Mouse (Mus musculus) hindlimb bud, embryonic 11.5 days (tissue): Measurements from ENCODE around the gene Galnt17.

ENCODE experiments used
- DNase-seq: peaks from one replicate; pipeline ENCODE4 v3.0.0-alpha.2; 2012; ENCODE audit warnings: low read depth, low spot score; ENCODE audit errors: extremely low spot score

Galnt17 gene

DNA sequence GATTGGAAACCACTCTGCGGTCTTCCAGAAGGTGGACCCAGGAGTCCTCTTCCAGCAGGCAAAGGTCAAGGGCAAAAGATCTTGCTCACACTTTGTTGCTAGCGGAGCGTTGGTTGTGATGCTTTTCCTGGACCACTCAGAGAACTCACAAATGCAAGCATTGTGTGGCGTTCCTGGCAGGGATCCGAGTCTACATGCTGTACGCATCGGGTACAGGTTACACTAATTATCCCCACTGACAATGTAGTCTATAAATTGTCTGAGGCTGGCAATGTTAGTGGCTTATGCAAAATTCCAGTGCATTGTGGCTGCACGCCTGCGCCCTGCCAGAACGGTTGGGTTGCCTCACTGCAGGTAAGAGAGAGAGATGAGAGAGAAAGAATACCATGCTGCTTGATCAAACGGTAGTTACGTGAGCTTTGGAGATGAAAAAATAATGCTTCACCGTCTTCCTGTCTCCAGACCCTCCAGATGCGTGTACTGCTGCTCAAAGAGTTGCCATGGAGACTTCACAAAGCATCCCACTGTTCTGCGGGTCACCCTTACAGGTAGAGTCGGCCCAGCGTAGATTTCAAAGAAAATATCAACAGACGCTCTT is 285.8 kb downstream of the Galnt17 start:
- no peak for DNase-seq

DNA sequence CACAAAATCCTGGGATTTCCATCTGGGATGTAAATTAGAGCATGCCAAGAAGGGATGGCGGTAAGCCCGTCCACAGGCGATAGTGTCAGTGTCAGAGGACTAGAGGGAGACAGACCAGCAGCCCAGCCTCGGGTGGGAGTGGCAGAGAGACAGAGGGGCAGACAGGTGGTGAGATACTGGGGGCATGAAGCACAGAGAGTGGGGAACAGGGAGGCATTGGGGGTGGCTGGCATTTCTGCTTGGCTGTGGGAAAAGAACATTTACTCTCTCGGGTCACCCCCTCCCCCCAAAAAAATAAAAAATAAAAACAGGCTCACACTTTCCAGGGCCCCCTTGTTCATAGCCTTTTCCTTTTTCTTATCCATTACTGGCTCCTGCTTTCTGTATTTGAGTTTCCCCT is 287.4 kb downstream of the Galnt17 start:
- no peak for DNase-seq

DNA sequence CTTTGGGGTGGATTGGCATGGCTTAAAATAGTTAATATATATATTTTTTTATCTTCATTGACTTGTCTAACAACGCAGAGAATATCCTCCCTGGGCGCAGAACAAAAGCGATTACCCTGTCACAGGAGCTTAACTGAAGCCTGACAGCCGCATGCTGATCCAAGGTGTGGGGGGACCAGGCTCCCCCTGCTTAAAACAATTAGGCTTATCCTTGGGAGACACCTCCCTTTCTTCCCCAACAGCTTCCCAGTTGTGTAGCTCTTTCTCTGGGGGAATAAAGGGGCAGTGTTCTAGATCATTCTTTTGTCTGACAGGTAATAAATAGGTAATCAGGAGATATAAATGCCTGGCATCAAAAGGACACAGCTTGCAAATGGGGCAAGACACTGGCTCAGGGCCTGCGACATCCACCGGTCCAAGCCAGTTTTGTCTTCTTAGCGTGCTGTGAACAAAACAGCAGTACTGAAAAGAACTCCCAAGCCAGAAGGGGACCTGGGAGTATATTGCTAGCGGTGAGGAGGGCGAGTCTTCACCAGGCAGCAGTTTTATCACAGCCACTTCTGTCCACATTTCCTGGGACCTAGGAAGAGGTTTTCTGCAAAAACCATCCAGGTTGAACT is 288.8 kb downstream of the Galnt17 start:
- no peak for DNase-seq

DNA sequence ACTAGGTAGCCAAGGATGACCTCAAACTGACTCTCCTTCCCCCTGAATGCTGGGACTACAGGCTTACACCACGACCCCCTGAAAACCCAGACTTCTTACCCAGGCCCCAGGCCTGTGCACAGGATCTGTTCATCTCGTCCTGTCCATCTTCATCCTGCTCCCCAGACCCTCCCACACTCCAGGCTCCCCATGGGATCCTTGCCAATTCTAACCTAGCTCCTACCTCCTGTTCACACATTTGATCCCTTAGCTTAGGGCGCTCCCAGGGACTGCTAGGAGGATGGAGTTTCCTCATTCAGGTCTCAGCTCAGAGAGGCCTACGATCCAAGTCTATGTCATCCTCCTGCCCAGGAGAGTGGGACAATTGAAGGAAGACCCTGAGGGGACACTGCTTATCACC is 292.2 kb downstream of the Galnt17 start:
- DNase-seq: no peak

DNA sequence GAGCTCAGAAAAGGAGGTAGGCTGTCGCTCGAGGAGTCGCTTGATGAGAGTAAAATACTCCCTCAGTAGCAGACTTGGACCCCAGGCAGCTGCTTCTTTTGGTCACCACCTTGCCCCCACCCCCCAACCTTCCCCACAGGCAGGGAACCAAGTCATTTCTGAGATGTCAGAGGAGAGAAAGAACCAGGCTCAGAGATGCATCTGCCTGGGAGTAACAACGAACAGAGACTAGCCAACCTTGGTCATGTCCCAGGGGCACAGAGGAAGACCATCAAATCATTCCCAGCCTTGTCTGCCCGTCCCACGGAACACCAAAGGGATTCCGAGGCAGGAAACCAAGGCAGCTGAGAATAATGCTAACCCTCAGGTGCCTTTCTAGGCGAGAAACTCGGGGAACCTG is 293.0 kb downstream of the Galnt17 start:
- no peak for DNase-seq

DNA sequence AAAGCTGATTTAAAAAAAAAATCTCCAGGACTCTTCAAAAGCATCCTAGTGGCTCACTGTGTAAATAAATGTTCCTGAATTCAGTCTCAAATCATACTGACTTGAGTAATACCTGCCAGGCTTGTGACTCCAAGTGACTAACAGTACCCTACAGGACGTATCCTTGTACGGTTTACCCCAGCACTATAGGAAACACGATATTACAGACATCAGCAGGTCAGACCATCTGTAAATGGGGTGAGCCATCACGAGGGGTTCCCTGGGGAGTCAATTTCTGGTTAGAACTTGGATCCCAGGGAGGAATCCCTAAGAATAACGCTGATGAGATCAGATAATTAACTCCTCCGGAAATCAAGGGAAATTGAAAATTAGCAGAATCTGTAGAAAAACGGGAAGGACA is 294.5 kb downstream of the Galnt17 start:
- no peak for DNase-seq

DNA sequence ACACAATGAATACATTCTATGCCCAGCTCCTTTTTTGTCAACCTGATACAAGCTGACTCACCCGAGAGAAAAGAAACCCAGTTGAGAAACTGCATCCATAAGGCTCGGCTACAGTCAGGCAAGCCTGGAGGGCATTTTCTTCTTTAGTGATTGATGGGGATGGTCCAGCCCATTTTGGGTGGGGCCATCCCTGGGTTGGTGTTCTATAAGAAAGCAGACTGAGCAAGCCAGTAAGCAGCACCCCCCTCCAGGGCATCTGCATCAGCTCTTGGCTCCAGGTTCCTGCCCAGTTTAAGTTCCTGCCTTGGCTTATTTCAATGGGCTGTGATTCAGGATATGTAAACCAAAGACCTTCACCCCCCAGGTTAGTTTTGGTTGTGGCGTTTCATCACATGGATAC is 295.2 kb downstream of the Galnt17 start:
- DNase-seq: no peak

GRCm38 (mm10) chr5:131009510-131009909 is 298.8 kb downstream of the Galnt17 start:
- peak; percentile 12 for DNase-seq

DNA sequence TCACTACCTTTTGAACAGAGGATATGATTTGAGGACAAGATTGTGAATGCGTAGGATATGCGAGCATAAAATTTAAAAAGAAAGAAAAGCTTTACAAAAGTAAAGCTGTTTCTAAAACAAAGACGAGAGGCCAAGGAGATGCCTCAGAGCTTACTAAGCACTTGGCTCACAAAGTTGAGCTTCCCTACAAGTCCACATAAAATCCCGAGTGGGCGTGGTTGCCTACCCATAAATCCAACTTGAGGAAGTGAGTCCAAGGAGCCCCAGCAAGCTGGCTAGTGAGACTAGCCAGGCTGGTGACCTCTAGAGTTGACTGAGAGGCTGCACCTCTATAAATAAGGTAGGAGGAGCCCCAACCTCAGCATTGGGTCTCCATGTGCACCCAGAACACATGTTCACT is 299.8 kb downstream of the Galnt17 start:
- DNase-seq: no peak

GRCm38 (mm10) chr5:131007871-131008505 is 300.3 kb downstream of the Galnt17 start:
- peak; percentile 37 for DNase-seq

DNA sequence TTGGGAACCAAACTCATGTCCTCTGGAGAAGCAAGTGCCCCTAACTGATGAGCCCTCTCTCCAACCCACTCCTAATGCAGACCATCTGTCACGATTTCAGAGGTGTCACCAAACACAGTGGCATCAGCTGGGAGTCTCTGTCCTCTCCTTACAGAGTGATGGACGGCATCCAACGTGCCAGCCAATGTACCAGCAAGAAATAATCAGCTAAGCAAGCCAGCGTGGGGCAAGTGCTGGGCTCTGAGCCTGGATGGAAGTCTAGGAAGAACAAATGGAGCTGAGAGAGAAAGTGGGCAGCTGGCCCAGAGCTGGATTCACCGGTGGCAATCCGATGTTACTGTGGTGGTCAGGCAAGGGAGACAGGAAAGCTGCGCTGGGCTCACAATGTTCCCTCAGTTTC is 301.1 kb downstream of the Galnt17 start:
- DNase-seq: no peak

- no peak for DNase-seq
Observed at GRCm38 (mm10) chr5:131006524-131006923, 301.8 kb downstream of the Galnt17 start.

- DNase-seq: no peak
Observed at GRCm38 (mm10) chr5:131000572-131000971, 307.7 kb downstream of the Galnt17 start.

DNA sequence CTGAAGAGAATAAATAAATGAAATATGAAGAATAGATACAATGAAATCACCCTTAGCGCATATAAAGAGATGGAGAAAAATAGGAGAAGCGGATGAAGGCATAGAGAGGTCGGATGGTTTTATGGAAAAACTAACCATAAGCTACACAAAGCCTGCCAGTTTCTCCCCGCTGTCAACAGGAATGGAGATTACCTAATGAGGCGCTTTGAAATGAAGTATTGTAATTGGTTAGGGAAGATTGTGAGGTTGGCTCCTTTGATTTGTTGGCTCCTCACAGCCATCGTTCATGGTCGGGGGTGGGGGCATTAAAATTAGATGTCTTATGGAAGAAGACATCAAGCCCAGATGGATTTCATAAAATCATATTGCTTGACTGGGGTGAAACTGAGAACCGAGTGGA is 329.0 kb downstream of the Galnt17 start:
- no peak for DNase-seq

DNA sequence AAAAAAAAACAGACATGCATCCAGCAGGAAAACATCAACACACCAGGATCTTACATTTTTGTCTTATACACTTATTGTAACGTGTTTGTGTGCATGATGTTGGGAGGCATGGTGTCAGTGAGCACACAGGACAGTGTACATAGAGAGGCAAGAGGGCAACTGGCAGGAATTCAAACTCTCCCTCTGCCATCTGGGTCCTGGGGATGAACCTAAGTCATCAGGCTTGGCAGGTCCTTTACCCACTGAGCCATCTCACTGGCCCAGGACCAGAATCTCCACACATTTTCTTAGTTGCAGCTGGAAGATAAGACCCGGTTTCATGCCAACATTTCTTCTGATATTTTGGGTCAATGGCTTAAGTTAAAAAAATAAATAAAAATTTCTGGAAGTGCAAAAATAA is 329.4 kb downstream of the Galnt17 start:
- DNase-seq: no peak

DNA sequence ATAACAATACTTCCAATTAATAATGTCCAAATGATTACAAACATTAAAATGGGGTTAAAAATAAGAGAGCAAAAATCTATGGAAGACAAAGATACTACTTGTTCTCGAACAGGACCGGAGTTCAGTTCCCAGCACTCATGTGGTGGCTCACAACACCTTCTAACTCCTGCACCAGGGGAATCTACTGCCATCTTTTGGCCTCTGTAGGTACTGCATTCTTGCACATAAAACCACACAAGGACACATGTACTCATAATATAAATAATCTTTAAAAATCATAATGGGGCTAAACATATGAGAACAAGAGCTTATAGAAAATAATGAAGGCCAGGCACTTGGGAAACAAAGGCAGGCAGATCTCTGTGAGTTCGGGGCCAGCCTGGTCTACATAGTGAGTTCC is 330.3 kb downstream of the Galnt17 start:
- DNase-seq: no peak

DNA sequence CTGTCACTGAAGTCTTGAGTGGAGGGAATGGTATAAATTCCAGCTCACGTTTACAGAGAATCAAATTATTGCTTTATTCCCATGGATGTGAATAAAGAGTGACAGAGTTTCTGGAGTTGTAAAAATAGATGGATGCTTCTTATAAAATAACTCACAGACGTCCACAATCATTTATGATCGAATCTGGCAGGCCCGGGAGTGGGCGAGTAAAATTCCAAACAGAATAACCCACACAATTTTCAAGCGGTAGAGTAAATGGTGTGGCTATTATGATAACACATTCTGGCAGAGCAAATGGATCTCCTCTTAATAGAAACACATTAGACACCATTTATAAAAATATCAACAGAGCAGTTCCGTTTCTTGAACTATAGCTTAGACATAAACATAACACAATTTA is 355.9 kb downstream of the Galnt17 start:
- no peak for DNase-seq

- no peak for DNase-seq
Observed at GRCm38 (mm10) chr5:130950894-130951400, 357.4 kb downstream of the Galnt17 start.

DNA sequence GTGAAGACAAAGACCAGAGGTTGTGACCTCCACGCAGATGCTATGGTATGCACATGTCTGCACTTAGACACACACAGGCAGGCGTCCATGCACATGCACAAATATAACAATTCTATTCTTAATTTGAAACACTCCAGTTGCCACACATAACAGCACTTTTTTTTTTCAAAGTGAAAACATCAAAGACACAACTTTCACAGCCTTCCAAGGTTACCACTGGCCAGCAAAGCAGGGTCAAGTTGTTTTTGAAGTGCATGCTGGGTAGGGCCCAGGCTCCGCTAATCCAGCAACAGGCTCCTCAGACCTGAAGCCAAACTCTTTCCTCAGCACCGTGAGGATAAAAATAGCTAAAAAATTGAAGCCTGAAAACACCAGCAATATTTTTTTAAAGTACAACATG is 357.9 kb downstream of the Galnt17 start:
- peak; percentile 16 for DNase-seq

DNA sequence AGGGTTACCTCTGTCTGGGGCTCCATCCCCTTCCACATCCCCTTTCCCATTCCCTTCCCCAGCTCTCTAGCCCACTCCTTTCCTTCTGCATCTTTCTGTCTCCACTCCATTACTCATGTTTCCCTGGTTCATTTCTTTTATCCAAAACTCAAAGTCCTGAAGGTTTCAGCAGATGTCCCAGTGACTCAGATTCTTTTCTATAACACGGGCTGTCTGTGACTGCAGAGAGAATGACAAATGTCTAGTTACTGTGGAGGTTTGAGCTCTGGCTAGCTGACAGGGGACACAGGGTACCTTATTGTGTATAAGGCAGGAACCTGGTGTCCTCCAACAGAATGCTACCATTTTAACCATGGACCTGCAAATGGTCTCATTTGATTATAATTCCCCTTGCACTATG is 358.6 kb downstream of the Galnt17 start:
- DNase-seq: no peak

- DNase-seq: peak; percentile 63
Observed at GRCm38 (mm10) chr5:130938911-130939608, 369.2 kb downstream of the Galnt17 start.

DNA sequence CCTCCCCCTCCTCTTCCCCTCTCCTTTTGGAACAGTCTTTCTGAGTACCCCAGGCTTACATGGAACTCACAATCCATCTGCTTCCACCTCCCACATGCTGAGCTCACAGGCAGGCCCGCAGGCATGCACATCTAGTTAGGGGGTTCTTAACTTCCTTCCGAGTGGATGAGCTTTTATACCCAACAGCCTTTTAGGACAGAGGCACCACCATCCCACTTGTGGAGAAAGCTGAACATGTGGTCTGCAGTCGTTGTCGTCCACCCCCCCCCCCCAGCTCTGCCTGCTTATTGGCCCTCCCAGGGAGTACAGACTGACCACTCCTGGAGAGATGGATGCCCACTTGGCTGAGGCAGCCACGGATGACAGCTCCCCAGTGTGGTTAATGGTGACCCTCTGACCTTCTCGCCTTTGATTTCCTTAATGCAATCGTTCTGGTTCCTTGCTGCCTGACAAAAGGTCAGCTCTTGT is 370.0 kb downstream of the Galnt17 start:
- peak; percentile 87 for DNase-seq
